Mouse (Mus musculus) embryo, embryonic 11 days (tissue): ENCODE measurements around the gene Kidins220.

Experiments used
- DNase-seq: peaks from one replicate; pipeline ENCODE4 v3.0.0-alpha.2; 2015

Gene Kidins220

GRCm38 (mm10) chr12:24963393-24964022, 11.2 kb upstream of the Kidins220 start:
- DNase-seq, result no peak

- no peak for DNase-seq
Measured at GRCm38 (mm10) chr12:24965406-24965805, 9.3 kb upstream of the Kidins220 start.

DNA sequence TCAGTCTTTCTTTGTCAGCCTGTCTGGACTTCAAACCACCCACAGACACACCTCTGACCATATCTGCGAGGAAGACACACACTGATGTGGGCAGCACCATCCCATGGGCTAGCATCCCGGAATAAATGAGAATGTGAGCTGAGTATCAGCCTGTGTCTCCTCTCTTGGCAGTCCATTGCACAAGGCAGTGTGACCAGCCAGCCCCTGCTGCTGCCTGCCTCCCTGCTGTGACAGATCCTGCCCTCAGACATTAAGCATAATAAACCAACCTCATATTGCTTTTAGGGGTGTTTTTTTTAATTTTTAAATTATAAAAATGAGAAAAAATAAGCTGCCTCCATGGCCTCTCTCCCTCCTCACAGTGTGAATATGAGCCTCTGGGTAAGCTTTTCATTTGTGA, 8.7 kb upstream of the Kidins220 start:
- no peak for DNase-seq

DNA sequence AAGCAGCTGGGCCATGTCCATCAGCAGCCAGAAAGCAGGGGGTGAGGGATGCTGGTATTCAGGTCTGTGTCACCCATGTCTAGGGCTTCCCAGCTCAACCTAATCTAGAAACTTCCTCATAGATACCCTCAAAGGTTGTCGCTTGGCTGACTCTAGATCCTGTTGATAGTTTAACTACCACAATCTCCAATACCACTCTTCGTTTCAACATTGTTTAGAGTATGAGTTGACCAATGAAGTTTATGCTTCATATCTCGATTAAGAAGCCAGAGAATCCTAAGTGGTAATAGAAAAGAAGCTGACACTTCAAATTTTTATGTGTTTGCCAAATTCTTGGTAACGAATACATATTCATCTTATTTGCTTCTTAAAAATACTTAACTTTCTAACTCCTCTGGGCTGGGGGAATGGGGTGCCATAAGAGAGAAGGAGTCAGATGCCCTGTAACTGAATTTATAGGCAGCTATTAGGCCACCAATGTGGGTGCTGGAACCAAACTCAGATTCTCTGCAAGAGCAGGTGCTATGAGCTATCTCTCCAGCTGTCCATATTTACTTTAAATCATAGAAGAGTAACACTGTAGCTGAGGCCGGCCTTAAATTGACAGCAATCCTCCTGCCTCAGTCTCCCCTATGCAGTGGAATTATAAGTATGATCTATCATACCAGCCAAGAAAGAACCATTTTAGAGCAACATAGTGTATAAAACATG, 3.1 kb upstream of the Kidins220 start:
- DNase-seq, result no peak

- no peak for DNase-seq
Measured at GRCm38 (mm10) chr12:24972371-24973350, 2.1 kb upstream of the Kidins220 start.

- DNase-seq, result no peak
Measured at GRCm38 (mm10) chr12:24973586-24973985, 1.1 kb upstream of the Kidins220 start.

GRCm38 (mm10) chr12:24975115-24975733, 499 bp downstream of the Kidins220 start:
- peak; percentile 86 for DNase-seq

DNA sequence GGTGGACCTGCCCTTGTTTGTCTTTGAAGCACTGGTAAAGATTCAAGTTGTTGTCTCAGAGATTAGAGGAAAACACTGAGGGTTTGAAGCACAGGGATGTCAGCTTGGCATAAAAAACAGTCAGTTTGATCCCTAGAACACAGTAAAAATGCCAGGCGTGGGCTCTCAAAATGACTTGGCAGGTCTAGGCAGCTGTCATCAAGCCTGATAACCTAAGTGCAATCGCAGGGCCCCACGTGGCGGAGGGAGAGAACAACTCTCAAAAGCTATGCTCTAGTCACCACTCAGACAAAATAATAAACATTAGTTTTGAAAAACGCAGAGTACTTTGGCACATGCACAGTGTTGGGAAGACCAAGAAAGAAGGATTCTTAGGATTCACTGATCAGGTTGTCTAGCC, 10.5 kb downstream of the Kidins220 start:
- no peak for DNase-seq

- DNase-seq, result no peak
Measured at GRCm38 (mm10) chr12:24995350-24995749, 20.6 kb downstream of the Kidins220 start.

DNA sequence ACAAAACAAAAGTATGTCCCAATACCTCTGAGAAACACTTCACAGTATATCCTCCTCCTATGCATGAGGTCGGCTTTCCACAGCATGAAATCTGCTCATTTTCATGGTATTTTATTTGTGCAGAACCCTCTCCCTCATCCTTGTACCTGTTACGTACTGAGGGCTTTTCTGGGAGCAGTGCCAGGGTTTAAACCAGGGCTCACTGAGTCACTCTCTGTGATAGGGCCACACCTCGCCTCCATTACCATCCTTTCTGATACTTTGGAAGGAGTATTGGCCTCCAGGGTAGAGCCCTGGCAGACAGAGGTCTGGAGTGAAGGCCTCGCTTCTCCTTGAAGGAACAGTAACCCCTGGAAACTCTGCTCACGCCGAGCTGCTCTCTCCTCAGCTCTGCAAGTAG, 30.6 kb downstream of the Kidins220 start:
- DNase-seq, result no peak

DNA sequence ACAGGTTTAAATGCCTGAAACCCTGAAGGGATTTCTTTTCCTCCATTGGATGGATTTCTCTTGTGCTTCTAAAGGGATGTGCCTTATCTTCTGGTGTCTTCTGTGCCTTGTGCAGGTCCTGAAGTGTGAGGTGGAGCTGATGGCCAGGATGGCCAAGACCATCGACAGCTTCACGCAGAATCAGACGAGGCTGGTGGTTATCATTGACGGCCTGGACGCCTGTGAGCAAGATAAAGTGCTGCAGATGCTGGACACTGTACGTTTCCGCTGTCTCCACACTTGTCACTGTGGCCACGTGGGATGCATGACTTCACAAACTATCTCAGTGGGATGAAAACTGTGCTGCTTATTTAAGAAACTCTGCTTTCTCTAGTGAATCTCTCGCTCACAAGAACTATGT, 35.2 kb downstream of the Kidins220 start:
- no peak for DNase-seq

DNA sequence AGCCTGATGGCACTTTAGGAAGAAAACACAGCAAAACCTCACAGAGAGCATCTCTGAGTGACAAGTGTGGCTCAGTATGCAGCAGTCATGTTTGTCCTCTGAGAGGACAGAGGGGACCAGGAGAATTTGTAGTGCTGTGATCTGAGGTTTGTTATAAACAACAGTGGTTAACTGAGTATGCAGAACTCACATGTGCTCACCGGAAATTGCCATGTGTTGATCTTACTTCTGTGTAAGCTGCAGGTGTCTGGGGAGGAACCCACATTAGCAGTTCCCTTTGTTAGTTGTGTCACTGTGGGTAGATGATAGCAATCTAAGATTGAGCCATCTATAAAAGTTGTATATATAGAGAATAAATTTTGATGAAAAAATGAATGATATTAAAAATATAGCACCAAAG, 35.7 kb downstream of the Kidins220 start:
- no peak for DNase-seq

GRCm38 (mm10) chr12:25011733-25012367, 37.1 kb downstream of the Kidins220 start:
- DNase-seq, result no peak

- DNase-seq, result no peak
Measured at GRCm38 (mm10) chr12:25012555-25013540, 38.1 kb downstream of the Kidins220 start.

DNA sequence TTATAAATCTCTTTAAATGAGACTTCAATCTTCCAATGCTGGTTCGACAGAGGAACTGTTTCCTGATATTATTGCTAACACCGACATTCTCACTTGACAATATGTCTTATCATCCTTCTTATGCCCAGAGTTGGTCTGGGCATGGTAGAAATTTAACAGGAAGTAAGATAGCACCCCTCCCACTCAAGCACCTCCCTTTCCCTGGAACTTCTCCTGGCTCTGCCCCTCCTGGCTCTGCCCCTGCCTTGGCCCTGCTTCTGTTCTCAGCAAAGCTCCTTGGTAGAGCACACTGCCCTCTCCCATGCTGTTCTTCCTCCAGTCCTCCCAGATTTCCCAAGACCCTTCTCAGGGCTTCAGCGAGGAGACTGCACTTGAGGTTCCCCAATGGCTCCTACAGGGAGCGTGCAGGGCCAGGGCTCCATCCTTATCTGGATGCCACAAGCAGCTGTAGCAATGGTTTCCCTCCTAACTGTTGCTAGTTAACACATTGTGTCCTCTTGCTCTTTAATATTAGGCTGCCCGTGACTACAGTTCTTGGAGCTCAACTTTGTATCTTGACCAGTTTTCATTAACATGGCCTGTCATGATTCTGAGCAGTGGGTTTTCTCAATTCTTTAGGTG, 39.7 kb downstream of the Kidins220 start:
- no peak for DNase-seq

- DNase-seq, result peak; percentile 18
Measured at GRCm38 (mm10) chr12:25014938-25015337, 40.2 kb downstream of the Kidins220 start.

GRCm38 (mm10) chr12:25016995-25017394, 42.3 kb downstream of the Kidins220 start:
- no peak for DNase-seq

GRCm38 (mm10) chr12:25021057-25021456, 46.3 kb downstream of the Kidins220 start:
- DNase-seq, result no peak

DNA sequence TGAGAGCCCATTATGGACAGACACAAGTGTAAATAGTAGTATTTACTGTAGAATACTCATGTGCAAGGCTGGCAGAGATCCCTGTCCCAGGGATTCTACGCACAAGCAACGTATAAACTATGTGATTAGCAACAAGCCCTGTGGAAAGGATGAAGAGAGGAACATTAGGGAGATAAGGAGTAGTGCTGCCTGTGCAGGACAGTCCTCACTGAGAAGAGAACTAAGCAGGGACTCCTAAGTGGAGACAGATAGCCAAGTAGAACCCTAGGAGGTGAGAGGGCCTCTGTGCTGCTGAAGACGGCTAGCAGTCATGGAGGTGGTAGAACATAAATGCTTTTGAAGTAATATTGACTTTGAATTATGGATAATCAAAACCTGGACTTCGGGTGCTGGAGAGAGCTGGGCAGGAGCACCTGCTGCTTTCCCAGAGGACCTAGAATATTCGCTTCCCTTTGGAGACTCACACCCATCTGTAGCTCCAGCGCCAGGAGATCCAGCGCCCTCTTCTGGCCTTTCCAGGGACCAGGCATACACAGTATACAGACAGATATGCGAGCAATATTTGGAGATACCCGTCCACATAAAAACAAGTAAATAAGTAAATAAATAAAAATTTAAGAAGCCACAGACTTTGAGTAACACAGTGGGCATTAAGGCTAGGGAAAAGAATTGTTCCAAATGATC, 50.3 kb downstream of the Kidins220 start:
- no peak for DNase-seq

DNA sequence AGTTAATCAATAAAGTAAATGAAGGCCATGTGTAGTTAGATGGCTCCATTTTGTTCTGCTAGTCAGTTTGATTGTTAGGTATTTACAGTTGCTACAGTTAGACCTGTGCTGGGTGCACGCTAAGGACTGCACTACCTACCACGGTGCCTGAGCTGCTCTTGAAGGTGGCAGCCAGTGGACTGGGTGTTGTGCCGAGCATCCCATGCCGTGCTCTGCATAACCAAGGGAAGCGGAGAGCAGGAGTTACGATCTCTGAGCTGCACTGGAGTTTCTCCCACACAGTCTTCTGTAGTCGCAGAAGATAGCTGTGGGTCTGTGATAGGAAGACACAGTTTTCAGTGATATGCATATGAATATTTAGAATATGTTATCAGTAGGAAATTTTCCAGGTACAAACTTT, 51.6 kb downstream of the Kidins220 start:
- no peak for DNase-seq
